ENCODE assay signal across 1 mouse cellular context in the genomic region with DNA sequence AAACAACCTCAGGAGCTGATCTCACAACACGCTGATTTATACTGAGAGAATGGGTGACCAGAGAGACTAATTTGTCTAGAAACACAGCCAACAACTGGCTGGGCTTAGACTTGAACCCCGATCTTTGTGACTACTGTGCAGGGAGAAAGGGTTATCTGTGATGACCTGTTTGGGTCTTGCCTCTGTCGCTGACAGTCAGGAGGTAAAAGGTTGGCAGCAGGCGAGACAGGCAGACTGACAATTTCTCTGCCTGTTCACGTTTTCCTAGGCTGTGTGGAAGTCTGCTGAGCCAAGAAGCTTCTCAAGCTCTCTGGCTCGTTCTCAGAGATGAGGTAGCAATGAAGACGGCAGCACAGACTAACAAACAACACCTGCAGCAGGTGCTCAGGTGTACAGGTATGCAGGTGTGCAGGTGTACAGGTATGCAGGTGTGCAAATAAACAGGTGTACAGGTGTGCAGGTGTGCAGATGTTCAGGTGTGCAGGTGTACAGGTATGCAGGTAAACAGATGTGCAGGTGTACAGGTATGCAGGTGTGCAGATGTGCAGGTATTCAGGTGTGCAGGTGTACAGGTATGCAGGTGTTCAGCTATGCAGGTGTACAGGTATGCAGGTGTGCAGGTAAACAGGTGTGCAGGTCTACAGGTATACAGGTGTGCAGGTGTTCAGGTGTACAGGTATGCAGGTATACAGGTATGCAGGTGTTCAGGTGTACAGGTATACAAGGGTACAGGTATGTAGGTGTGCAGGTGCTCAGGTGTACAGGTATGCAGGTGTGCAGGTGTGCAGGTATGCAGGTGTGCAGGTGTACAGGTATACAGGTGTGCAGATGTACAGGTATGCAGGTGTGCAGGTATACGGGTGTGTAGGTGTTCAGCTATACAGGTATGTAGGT.
TF ChIP-seq lines count a peak whose summit lies in the region.

No protein-coding gene starts in this region.

TF ChIP-seq in CH12.LX, 34 proteins besides CTCF, POLR2A, EP300 and RAD21 (continued from another document):
- TF ChIP-seq MEF2A (IDR thresholded peaks at IDR 0.05; ENCODE audit: borderline replicate concordance, low read depth, low read length) = no peak
- no peak for TF ChIP-seq KAT2A (IDR thresholded peaks at IDR 0.05; ENCODE audit: insufficient replicate concordance, low read length)
- no peak for TF ChIP-seq MXI1 (IDR thresholded peaks at IDR 0.05; ENCODE audit: low read depth, low read length)
- TF ChIP-seq SIN3A (IDR thresholded peaks at IDR 0.05; ENCODE audit: low read length) = no peak
- no peak for TF ChIP-seq IRF4 (IDR thresholded peaks at IDR 0.05; ENCODE audit: low read depth, low read length)
- TF ChIP-seq JUND (conservative IDR thresholded peaks at IDR 0.05; ENCODE audit: low read depth, low read length) = no peak
